Mouse (Mus musculus): Measurements from ENCODE around the gene Esrra.

DNA sequence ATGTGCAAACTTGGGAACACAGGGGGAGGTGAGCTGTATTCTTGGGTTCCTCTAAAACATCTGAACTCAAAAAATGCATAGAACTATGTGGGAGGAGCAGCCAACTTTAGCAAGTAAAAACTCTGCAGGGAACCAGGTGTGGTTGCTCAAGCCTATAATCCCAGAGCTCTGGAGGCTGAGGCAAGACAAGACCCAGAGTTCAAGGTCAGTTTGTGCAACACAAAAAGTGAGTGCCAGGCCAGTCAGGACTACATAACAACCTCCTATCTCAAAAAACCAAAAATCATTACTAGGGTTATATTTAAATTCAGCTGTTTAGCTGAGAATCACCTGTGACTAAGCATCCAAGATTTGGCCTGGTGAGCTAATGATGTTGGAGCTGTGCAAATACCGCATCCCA, 10.4 kb upstream of the Esrra start:
- TF ChIP-seq POLR2A (IDR thresholded peaks at IDR 0.05; ENCODE audit: insufficient read depth, low read depth, low read length) (no peak), CTCF (IDR thresholded peaks at IDR 0.05; ENCODE audit: insufficient read depth, low read depth, low read length) (no peak)

All from olfactory bulb, adult 2 months (tissue).